Mouse (Mus musculus) cerebellum, adult 2 months (tissue): ENCODE results near the gene Rnf144a. TPM values are rescaled to one million over a fixed set of nuclear protein-coding genes. Genes with fewer than 3 reads are reported as not detected.

ENCODE experiments used
- DNase-seq, 2 experiments: peaks; one replicate each; pipeline ENCODE4 v3.0.0; 2021
- H3K27ac ChIP-seq: fragments of 200-500 bp; 2 replicates; pipeline ENCODE4 v1.5.1; 2012; ENCODE audit warnings: low read length, control low read depth, inconsistent platforms; ENCODE audit not compliant: insufficient read depth
- H3K27me3 ChIP-seq: fragments of 200-500 bp; 2 replicates; pipeline ENCODE4 v1.6.1; 2012; ENCODE audit warnings: inconsistent platforms, mild to moderate bottlenecking, low read length, moderate library complexity; ENCODE audit not compliant: control insufficient read depth, insufficient read depth
- H3K4me1 ChIP-seq: fragments of 200-500 bp; 2 replicates; pipeline ENCODE4 v1.6.1; 2011; ENCODE audit warnings: low read length; ENCODE audit not compliant: control insufficient read depth, insufficient read depth
- H3K4me3 ChIP-seq: fragments of 200-500 bp; replicated peaks from 2 replicates; pipeline ENCODE3; 2011; ENCODE audit warnings: mild to moderate bottlenecking, low read depth, low read length, control low read depth; ENCODE audit not compliant: insufficient read depth
- CTCF ChIP-seq: fragments of 200-500 bp; IDR thresholded peaks from 2 replicates; pipeline ENCODE4 v1.5.1; 2011; ENCODE audit warnings: low read depth, mild to moderate bottlenecking, control low read depth, low read length, moderate library complexity, borderline replicate concordance; ENCODE audit not compliant: insufficient read depth
- POLR2A ChIP-seq: fragments of 200-500 bp; IDR thresholded peaks from 2 replicates; pipeline ENCODE4 v1.6.1; 2011; ENCODE audit warnings: low read length, control low read depth, borderline replicate concordance; ENCODE audit not compliant: insufficient read depth
- WGBS: fragments of 180-500 bp; shearing (Covaris S2); methylation state at CpG from one replicate; pipeline ENCODE4 v1.1.7; 2018; 5-methylcytosine and 5-hydroxymethylcytosine counted together
- polyA plus RNA-seq: library from polyadenylated mRNA; depleted of rRNA; stranded (reverse); fragments of >200 nt; gene quantifications from 2 replicates; pipeline ENCODE4 v1.2.3, GENCODE M21; 2012

The Rnf144a gene
- polyA plus RNA-seq, 1 experiment = 13.8 TPM

DNA sequence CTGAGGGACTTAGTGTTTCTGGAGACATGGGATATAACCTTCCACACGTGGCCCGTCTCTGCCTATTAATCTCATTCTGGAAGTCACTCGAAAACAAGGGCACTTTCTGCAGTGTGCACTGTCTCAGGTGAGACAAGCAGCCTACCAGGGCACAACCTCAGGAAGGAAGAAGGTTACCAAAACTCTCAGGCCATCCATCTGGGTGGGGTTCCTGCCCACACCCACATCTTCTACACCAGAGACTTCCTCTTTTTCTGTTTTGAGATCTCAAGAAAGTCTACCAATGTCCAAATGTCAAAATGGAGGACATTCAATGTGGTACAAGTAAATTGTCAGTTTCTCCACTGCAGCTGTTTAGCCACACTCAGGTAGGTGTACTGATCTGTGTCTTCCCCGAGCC, 3.3 kb upstream of the Rnf144a start:
- Histone ChIP-seq H3K27me3 (no peaks in the 10 kb centered on the region), H3K4me1 (no peaks in the 10 kb centered on the region), H3K4me3 (no peak overlapping the region), H3K27ac (no peak overlapping the region)
- no peak for TF ChIP-seq POLR2A
- no peak for TF ChIP-seq CTCF
- DNase-seq = no peak
- 88% methylated on average over 4 of the region's 4 CpGs for WGBS

DNA sequence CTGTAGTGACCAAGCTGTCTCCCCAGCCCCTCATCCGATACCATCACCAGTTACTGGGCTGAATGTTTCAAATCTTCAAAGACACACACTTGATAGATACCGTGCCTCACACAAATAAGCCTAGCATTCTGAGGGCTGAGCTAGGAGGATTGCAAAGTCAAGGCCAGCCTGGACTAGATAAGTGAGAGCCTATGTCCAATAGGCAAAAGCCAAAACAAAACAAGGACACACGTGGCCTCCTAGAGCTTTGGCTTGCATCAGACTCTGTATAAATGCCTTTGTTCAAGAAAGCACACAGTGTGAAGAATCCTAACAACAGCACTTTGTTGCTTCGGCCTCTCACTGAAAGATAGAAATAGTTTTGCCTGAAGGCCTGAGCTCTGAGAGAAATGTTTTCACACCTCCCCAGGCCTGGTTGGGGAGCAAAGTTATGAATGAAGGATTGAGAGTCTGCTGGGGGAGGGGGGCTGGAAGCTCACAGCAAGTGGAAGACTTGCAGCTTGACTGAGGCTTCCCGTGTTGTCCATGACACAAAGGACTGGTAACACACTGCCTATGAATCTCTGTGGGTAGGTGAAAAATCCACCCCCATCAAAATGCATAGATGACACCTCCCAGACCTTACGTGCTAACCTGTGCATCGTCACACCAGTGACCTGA, 1.7 kb upstream of the Rnf144a start:
- no peak for DNase-seq
- Histone ChIP-seq H3K4me3 (no peak overlapping the region), H3K27me3 (no peaks in the 10 kb centered on the region), H3K4me1 (peaks cover 7% of the 10 kb centered on the region; the same call in 1 of the 2 replicates), H3K27ac (peak overlapping the region; percentile 34; the same call in 1 of the 2 replicates)
- TF ChIP-seq POLR2A = no peak
- no peak for TF ChIP-seq CTCF
- WGBS = 86% methylated on average over 7 of the region's 7 CpGs

- H3K27ac ChIP-seq = peak overlapping the region; percentile 83
- peak overlapping the region; percentile 96 for H3K4me3 ChIP-seq
- TF ChIP-seq CTCF = no peak
- no peak for TF ChIP-seq POLR2A
- DNase-seq = peak in 1 of 2 experiments; percentile 62
- WGBS = under 1% methylated on average over 64 of the region's 64 CpGs
- no peaks in the 10 kb centered on the region for H3K27me3 ChIP-seq
- peaks cover 14% of the 10 kb centered on the region for H3K4me1 ChIP-seq
Measured at GRCm38 (mm10) chr12:26414451-26415103, 477 bp downstream of the Rnf144a start.

- no peaks in the 10 kb centered on the region for H3K27me3 ChIP-seq
- 43% methylated on average over 8 of the region's 8 CpGs for WGBS
- TF ChIP-seq POLR2A = no peak
- no peak for TF ChIP-seq CTCF
Measured at GRCm38 (mm10) chr12:26413961-26414411, 1.1 kb downstream of the Rnf144a start.

GRCm38 (mm10) chr12:26412802-26413201, 2.3 kb downstream of the Rnf144a start:
- whole genome bisulfite sequencing = 53% methylated on average over 6 of the region's 6 CpGs
- peaks cover 20% of the 10 kb centered on the region for H3K4me1 ChIP-seq
- H3K4me3 ChIP-seq = peak overlapping the region; percentile 11
- H3K27me3 ChIP-seq = no peaks in the 10 kb centered on the region
- no peak overlapping the region for H3K27ac ChIP-seq
- no peak for DNase-seq
- TF ChIP-seq POLR2A (no peak), CTCF (no peak)

More at GRCm38 (mm10) chr12:26413961-26414411, 1.1 kb downstream of the Rnf144a start:
- peak overlapping the region; percentile 96 for H3K4me3 ChIP-seq
- H3K4me1 ChIP-seq = peaks cover 14% of the 10 kb centered on the region
- no peak overlapping the region for H3K27ac ChIP-seq
- DNase-seq = peak in 1 of 2 experiments; percentile 38

- WGBS = 56% methylated on average over 10 of the region's 10 CpGs
- H3K4me3 ChIP-seq = no peak overlapping the region
- H3K27ac ChIP-seq = no peak overlapping the region
- no peaks in the 10 kb centered on the region for H3K27me3 ChIP-seq
- TF ChIP-seq CTCF = no peak
- TF ChIP-seq POLR2A = no peak
- H3K4me1 ChIP-seq = peaks cover 20% of the 10 kb centered on the region
- no peak for DNase-seq
Measured at GRCm38 (mm10) chr12:26411841-26412450, 3.1 kb downstream of the Rnf144a start.

DNA sequence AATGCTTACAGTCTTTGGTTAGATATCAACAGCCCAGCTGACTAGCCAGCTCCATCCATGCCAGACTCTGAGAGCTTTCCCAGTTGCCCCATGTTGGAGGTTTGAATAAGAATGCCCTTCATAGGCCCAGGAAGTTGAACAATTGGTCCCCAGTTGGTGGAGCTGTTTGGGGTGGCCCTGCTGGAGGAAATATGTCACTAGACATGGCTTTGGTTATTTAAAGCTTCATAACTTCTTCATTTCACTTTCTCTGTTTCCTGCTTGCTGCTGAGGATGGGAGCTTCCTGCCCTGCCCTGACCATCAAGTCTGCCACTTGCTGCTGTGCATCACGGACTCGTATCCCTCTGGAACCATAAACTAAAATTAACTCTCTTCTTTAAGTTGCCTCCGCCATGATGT, 4.6 kb downstream of the Rnf144a start:
- Histone ChIP-seq H3K27ac (no peak overlapping the region), H3K4me1 (peaks cover 30% of the 10 kb centered on the region), H3K27me3 (no peaks in the 10 kb centered on the region), H3K4me3 (no peak overlapping the region)
- 98% methylated on average over 3 of the region's 3 CpGs for WGBS
- DNase-seq = no peak
- no peak for TF ChIP-seq CTCF
- TF ChIP-seq POLR2A = no peak
